Mouse (Mus musculus) hindbrain, embryonic 13.5 days (tissue): ENCODE measurements at regions not wholly inside any gene's neighbourhood (a gene's known extent, or its start where the extent isn't known, plus 50 kb on each side); places are given as distances from the start of the nearest gene placed in this dataset.

Experiments used
- ATAC-seq: fragments of 200-750 bp; cut with Nextera tagmentation; 2 replicates; pipeline ENCODE4 v1.8.0; 2017; ENCODE audit warnings: moderate TSS enrichment; ENCODE audit not compliant: low FRiP score
- H3K27ac ChIP-seq: fragments of 300-500 bp; sonication (generic); 2 replicates; pipeline ENCODE4 v1.5.1; 2015; ENCODE audit warnings: inconsistent platforms, mild to moderate bottlenecking, moderate library complexity
- H3K27me3 ChIP-seq: fragments of 300-500 bp; sonication (generic); 2 replicates; pipeline ENCODE4 v1.6.1; 2015; ENCODE audit warnings: mild to moderate bottlenecking, inconsistent platforms
- H3K36me3 ChIP-seq: fragments of 300-500 bp; sonication (generic); 2 replicates; pipeline ENCODE4 v1.6.1; 2015; ENCODE audit warnings: mild to moderate bottlenecking, inconsistent platforms
- H3K4me1 ChIP-seq: fragments of 300-500 bp; sonication (generic); replicated peaks from 2 replicates; pipeline ENCODE4 v1.6.1; 2015; ENCODE audit warnings: inconsistent platforms
- H3K4me2 ChIP-seq: fragments of 300-500 bp; sonication (generic); 2 replicates; pipeline ENCODE4 v1.6.1; 2015; ENCODE audit warnings: inconsistent platforms, mild to moderate bottlenecking, moderate library complexity
- H3K4me3 ChIP-seq: fragments of 300-500 bp; sonication (generic); 2 replicates; pipeline ENCODE4 v1.5.1; 2015; ENCODE audit warnings: mild to moderate bottlenecking, inconsistent platforms
- H3K9ac ChIP-seq: fragments of 300-500 bp; sonication (generic); 2 replicates; pipeline ENCODE4 v1.6.1; 2015; ENCODE audit warnings: mild to moderate bottlenecking, inconsistent platforms
- H3K9me3 ChIP-seq: fragments of 300-500 bp; sonication (generic); 2 replicates; pipeline ENCODE4 v1.6.1; 2016; ENCODE audit warnings: inconsistent platforms
- whole genome bisulfite sequencing: fragments of 180-500 bp; shearing (Covaris S2); methylation state at CpG from one replicate; pipeline ENCODE4 v1.1.7; 2015; 5-methylcytosine and 5-hydroxymethylcytosine counted together

GRCm38 (mm10) chr9:92661938-92662337 is 119.9 kb downstream of the Plod2 start:
- Histone ChIP-seq H3K4me3 (no peak overlapping the region), H3K4me2 (no peak overlapping the region), H3K4me1 (no peaks in the 10 kb centered on the region), H3K27me3 (no peaks in the 10 kb centered on the region), H3K27ac (no peak overlapping the region), H3K9me3 (no peaks in the 10 kb centered on the region), H3K36me3 (no peaks in the 10 kb centered on the region), H3K9ac (no peak overlapping the region)
- 88% methylated on average over 2 of the region's 2 CpGs for WGBS
- no peak for ATAC-seq

GRCm38 (mm10) chr9:92667361-92667881 is 125.4 kb downstream of the Plod2 start:
- Histone ChIP-seq H3K4me1 (no peaks in the 10 kb centered on the region), H3K9ac (no peak overlapping the region), H3K27me3 (no peaks in the 10 kb centered on the region), H3K27ac (no peak overlapping the region), H3K4me3 (no peak overlapping the region), H3K9me3 (peaks cover 3% of the 10 kb centered on the region; the same call in 1 of the 2 replicates), H3K4me2 (no peak overlapping the region), H3K36me3 (no peaks in the 10 kb centered on the region)
- no peak for ATAC-seq
- 92% methylated on average over 1 of the region's 1 CpGs for WGBS

GRCm38 (mm10) chr9:92671966-92672365 is 129.9 kb downstream of the Plod2 start:
- no peak overlapping the region for H3K4me3 ChIP-seq
- ATAC-seq: no peak
- no peak overlapping the region for H3K4me2 ChIP-seq
- no peaks in the 10 kb centered on the region for H3K27me3 ChIP-seq
- peaks cover 3% of the 10 kb centered on the region; the same call in 1 of the 2 replicates for H3K9me3 ChIP-seq
- H3K27ac ChIP-seq: no peak overlapping the region
- H3K9ac ChIP-seq: no peak overlapping the region
- 83% methylated on average over 3 of the region's 3 CpGs for WGBS
- no peaks in the 10 kb centered on the region for H3K36me3 ChIP-seq
- H3K4me1 ChIP-seq: no peaks in the 10 kb centered on the region

- 72% methylated on average over 6 of the region's 6 CpGs for WGBS
These were observed 152.5 kb downstream of the Plod2 start for GRCm38 (mm10) chr9:92694361-92695016.

GRCm38 (mm10) chr9:92697971-92698370 is 155.9 kb downstream of the Plod2 start:
- no peaks in the 10 kb centered on the region for H3K4me1 ChIP-seq
- H3K4me2 ChIP-seq: no peak overlapping the region
- no peaks in the 10 kb centered on the region for H3K36me3 ChIP-seq
- WGBS: 67% methylated on average over 3 of the region's 3 CpGs
- H3K9ac ChIP-seq: no peak overlapping the region
- H3K9me3 ChIP-seq: no peaks in the 10 kb centered on the region
- no peak overlapping the region for H3K27ac ChIP-seq
- ATAC-seq: no peak
- no peak overlapping the region for H3K4me3 ChIP-seq
- H3K27me3 ChIP-seq: no peaks in the 10 kb centered on the region

More at GRCm38 (mm10) chr9:92694361-92695016, 152.5 kb downstream of the Plod2 start:
- H3K27me3 ChIP-seq: no peaks in the 10 kb centered on the region
- no peaks in the 10 kb centered on the region for H3K4me1 ChIP-seq
- H3K9ac ChIP-seq: no peak overlapping the region
- H3K4me3 ChIP-seq: no peak overlapping the region
- H3K36me3 ChIP-seq: no peaks in the 10 kb centered on the region
- no peak overlapping the region for H3K4me2 ChIP-seq
- no peak for ATAC-seq
- no peak overlapping the region for H3K27ac ChIP-seq
- no peaks in the 10 kb centered on the region for H3K9me3 ChIP-seq

- Histone ChIP-seq H3K4me2 (no peak overlapping the region), H3K4me1 (no peaks in the 10 kb centered on the region), H3K9me3 (no peaks in the 10 kb centered on the region), H3K36me3 (no peaks in the 10 kb centered on the region), H3K27me3 (no peaks in the 10 kb centered on the region), H3K9ac (no peak overlapping the region), H3K4me3 (no peak overlapping the region), H3K27ac (no peak overlapping the region)
- WGBS: 87% methylated on average over 2 of the region's 2 CpGs
- ATAC-seq: no peak
These were observed 162.7 kb downstream of the Plod2 start for GRCm38 (mm10) chr9:92704752-92705151.

- H3K4me1 ChIP-seq: no peaks in the 10 kb centered on the region
- no peaks in the 10 kb centered on the region for H3K9me3 ChIP-seq
- no peak overlapping the region for H3K27ac ChIP-seq
- no peak for ATAC-seq
- no peak overlapping the region for H3K4me3 ChIP-seq
- no peak overlapping the region for H3K4me2 ChIP-seq
- no peaks in the 10 kb centered on the region for H3K27me3 ChIP-seq
- WGBS: 82% methylated on average over 6 of the region's 6 CpGs
- no peak overlapping the region for H3K9ac ChIP-seq
- no peaks in the 10 kb centered on the region for H3K36me3 ChIP-seq
These were observed 165.0 kb downstream of the Plod2 start for GRCm38 (mm10) chr9:92707011-92707410.

GRCm38 (mm10) chr9:92717176-92717575 is 175.2 kb downstream of the Plod2 start:
- peak; percentile 93 for ATAC-seq
- H3K4me3 ChIP-seq: no peak overlapping the region
- H3K27ac ChIP-seq: peak overlapping the region; percentile 25
- peak overlapping the region; percentile 28; the same call in 1 of the 2 replicates for H3K4me2 ChIP-seq
- H3K4me1 ChIP-seq: peaks cover 24% of the 10 kb centered on the region
- H3K9me3 ChIP-seq: no peaks in the 10 kb centered on the region
- 10% methylated on average over 6 of the region's 6 CpGs for WGBS
- no peaks in the 10 kb centered on the region for H3K27me3 ChIP-seq
- H3K9ac ChIP-seq: no peak overlapping the region
- no peaks in the 10 kb centered on the region for H3K36me3 ChIP-seq

GRCm38 (mm10) chr9:92718337-92718736 is 176.3 kb downstream of the Plod2 start:
- H3K9ac ChIP-seq: no peak overlapping the region
- 0 out of 2 replicates have a peak overlapping the region, but pooled peaks have one; percentile 1 for H3K27ac ChIP-seq
- H3K4me1 ChIP-seq: peaks cover 24% of the 10 kb centered on the region
- H3K27me3 ChIP-seq: no peaks in the 10 kb centered on the region
- H3K4me2 ChIP-seq: no peak overlapping the region
- no peaks in the 10 kb centered on the region for H3K36me3 ChIP-seq
- no peaks in the 10 kb centered on the region for H3K9me3 ChIP-seq
- ATAC-seq: no peak
- no peak overlapping the region for H3K4me3 ChIP-seq

- no peak overlapping the region for H3K4me3 ChIP-seq
- peaks cover 24% of the 10 kb centered on the region for H3K4me1 ChIP-seq
- no peaks in the 10 kb centered on the region for H3K9me3 ChIP-seq
- H3K36me3 ChIP-seq: no peaks in the 10 kb centered on the region
- ATAC-seq: no peak
- H3K27me3 ChIP-seq: no peaks in the 10 kb centered on the region
- 65% methylated on average over 6 of the region's 6 CpGs for WGBS
- no peak overlapping the region for H3K4me2 ChIP-seq
- no peak overlapping the region for H3K9ac ChIP-seq
- H3K27ac ChIP-seq: peak overlapping the region; percentile 62; the same call in 1 of the 2 replicates
These were observed 177.2 kb downstream of the Plod2 start for GRCm38 (mm10) chr9:92719251-92719650.

GRCm38 (mm10) chr9:92728864-92729263 is 186.8 kb downstream of the Plod2 start:
- H3K36me3 ChIP-seq: no peaks in the 10 kb centered on the region
- H3K4me3 ChIP-seq: no peak overlapping the region
- no peaks in the 10 kb centered on the region for H3K27me3 ChIP-seq
- no peaks in the 10 kb centered on the region for H3K4me1 ChIP-seq
- H3K9ac ChIP-seq: no peak overlapping the region
- ATAC-seq: no peak
- H3K27ac ChIP-seq: no peak overlapping the region
- WGBS: 84% methylated on average over 1 of the region's 1 CpGs
- H3K9me3 ChIP-seq: no peaks in the 10 kb centered on the region
- H3K4me2 ChIP-seq: no peak overlapping the region

- no peak overlapping the region for H3K4me3 ChIP-seq
- WGBS: 82% methylated on average over 3 of the region's 3 CpGs
- no peak for ATAC-seq
- no peak overlapping the region for H3K9ac ChIP-seq
- H3K27me3 ChIP-seq: no peaks in the 10 kb centered on the region
- H3K4me1 ChIP-seq: no peaks in the 10 kb centered on the region
- H3K36me3 ChIP-seq: no peaks in the 10 kb centered on the region
- no peak overlapping the region for H3K27ac ChIP-seq
- no peaks in the 10 kb centered on the region for H3K9me3 ChIP-seq
- no peak overlapping the region for H3K4me2 ChIP-seq
These were observed 189.4 kb downstream of the Plod2 start for GRCm38 (mm10) chr9:92731396-92731795.

GRCm38 (mm10) chr9:92767532-92767931 is 225.5 kb downstream of the Plod2 start:
- H3K4me2 ChIP-seq: no peak overlapping the region
- ATAC-seq: no peak
- no peaks in the 10 kb centered on the region for H3K36me3 ChIP-seq
- no peak overlapping the region for H3K27ac ChIP-seq
- no peaks in the 10 kb centered on the region for H3K4me1 ChIP-seq
- H3K4me3 ChIP-seq: no peak overlapping the region
- no peaks in the 10 kb centered on the region for H3K9me3 ChIP-seq
- no peak overlapping the region for H3K9ac ChIP-seq
- H3K27me3 ChIP-seq: no peaks in the 10 kb centered on the region
